Mouse (Mus musculus): Measurements from ENCODE around the gene Txlna.

Gene Txlna

GRCm38 (mm10) chr4:129640638-129641467 lies at the start of gene Txlna:
Txlna (minus strand) TSS chr4:129641065.
- in situ Hi-C loops (cut with MboI, MseI) = loop anchor here (25.0 kb wide), 1 partner anchor 721 kb away; the partner anchor contains the start of genes Snrnp40 and Zcchc17

- in situ Hi-C loops (cut with MboI, MseI) = no loop called here
Measured at GRCm38 (mm10) chr4:129684531-129684930, 43.7 kb upstream of the Txlna start.

DNA sequence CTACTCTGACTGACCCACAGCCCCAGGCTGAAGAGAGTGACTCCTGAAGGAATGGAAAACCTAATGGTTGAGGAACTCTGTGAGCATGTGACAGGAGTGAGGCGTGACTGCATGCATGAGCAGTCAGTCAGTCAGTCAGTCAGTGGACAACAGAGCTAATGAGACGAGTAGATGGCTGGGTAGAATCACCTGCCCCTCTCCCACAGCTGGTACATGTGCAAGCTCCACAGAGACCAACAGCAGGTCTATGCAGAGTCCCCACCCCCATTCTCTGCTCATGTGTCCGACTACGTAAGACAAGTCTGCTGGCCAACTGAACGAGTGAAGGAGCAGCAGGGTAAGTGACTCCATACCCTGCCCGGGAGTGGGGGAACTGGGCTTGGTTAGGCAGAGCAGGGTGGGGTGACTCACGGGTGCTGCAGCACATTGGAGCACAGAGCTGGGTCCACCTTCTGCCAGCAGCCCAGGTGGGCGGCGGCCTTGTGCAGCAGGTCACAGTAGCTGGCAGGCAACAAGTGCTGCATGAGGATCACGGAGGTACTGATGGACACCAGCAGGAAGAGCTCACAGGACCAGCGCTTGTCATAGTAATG lies 43.1 kb upstream of the Txlna start:
- in situ Hi-C loops (cut with MboI, MseI) = no loop called here

GRCm38 (mm10) chr4:129681837-129682236 lies 41.0 kb upstream of the Txlna start:
- in situ Hi-C loops (cut with MboI, MseI) = no loop called here

DNA sequence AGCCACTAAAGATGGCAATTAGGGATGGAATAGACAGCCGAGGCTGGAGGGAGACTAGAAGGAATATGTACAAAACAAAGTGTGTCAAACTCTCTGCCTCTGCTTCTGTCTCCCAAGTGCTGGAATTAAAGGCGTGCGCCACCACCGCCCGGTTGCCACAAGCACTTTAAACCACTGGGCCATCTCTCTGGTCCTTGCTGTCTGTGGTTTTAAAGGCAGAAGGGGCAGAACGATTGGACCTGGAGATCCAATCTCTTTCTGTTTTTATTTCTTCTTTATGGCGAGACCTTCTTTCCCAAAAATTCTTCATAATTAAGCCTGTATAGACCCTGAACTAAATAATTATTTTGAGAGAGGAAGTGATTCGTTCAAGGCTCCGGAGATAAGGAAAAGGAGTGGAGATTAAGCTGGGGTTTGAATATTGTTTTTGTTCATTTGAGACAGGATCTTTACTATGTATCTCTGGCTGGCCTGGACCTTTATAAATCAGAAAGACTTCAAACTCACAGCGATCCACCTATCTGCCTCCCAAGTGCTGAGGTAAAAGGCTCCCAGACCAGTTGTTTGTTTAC lies 32.1 kb upstream of the Txlna start:
- in situ Hi-C loops (cut with MboI, MseI) = loop anchor here (10.0 kb wide), 1 partner anchor 938 kb away; no protein-coding TSS in a partner anchor

DNA sequence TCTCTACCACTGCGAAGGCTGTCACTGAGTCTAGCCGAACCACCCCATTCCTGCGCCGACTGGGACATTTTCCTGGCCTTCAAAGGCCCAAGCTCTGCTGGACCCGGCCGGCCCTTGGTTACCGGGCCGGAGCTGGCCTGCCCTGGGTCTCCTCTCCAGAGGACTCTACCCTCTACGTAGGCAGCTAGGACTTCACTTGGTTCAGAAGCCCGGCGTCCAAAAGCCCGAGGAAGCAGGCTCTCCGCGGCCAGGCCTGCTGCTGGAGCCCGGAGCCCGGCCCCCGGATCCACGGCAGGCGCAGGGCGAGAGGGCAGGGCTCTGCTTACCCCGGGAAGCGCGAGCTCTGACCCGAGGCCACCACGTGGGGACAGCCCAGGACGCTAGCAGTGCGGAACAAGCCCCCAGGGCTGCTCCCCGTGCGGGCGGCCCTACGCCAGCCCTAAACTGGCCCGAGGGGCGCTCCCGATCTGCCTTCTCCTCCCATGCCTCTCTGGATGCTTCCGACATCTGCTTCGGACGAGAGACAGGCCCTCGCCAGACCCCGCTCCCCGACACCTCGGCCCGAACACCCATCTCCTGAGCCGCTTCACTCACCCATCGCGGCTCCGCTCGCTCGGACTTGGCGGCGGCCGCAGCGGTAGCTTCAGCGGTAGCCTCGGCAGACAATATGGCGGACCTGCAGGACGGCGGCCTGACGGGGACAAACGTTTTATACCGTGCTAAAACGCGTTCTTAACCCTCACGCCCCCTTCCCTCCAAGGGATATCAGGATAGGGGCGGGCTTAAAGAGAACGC lies 31.4 kb upstream of the Txlna start, which contains the start of gene Kpna6:
Kpna6 (minus strand) TSS at position 685 of the 795 bp plus-strand sequence.
- in situ Hi-C loops (cut with MboI, MseI) = loop anchor here (10.0 kb wide), 1 partner anchor 937 kb away; no protein-coding TSS in a partner anchor

DNA sequence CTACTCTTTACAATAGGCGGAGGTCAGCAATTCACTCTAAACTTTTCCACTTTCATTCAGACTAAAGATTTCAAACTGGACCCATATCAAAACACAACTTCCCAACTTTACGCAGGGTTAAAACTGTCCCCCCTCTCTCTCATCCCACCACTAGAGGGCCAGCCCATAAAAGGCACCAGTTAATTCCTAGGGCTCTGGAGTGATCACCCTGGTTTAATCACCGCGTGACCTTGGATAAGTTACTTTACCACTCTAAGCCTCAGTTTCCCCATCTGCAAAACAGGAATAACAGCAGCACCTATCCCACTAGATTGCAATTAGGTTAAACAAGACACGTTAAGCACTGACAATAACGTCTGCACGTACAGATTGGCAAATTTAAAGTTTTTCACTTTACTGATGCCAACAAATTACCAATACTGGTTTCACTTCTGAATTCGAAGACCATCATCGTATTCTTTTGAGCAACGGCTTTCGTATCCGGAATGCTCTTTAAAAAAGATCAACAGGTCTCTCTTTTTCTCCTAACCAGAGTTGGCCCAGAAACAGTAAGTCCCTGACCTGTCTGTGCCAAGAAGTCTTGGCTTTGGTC lies 30.7 kb upstream of the Txlna start:
- in situ Hi-C loops (cut with MboI, MseI) = loop anchor here (10.0 kb wide), 1 partner anchor 937 kb away; no protein-coding TSS in a partner anchor

DNA sequence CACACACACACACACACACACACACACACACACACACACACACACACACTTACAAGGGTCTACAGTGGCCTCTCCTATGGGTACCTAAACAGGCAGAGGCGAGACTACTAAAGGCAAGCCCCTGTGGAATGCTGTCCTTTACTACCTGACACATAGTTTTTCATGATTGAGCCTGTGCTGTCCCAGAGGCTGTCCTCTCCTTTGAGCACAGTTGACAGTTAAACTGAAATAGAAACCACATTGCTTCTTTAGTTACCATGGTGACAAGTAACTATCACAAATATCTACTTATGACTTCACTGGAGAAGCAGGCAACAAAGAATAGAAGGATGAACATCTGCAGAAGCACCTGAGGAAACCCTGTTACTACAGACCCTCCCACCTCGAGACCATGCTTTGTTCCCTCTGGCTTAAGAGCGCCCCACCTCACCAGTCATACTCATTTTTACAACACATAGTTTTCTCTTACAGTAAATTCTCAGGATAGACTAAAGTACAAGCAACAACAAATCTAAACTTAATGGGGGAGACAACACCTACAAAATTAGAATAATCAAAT lies 21.5 kb upstream of the Txlna start:
- in situ Hi-C loops (cut with MboI, MseI) = no loop called here

DNA sequence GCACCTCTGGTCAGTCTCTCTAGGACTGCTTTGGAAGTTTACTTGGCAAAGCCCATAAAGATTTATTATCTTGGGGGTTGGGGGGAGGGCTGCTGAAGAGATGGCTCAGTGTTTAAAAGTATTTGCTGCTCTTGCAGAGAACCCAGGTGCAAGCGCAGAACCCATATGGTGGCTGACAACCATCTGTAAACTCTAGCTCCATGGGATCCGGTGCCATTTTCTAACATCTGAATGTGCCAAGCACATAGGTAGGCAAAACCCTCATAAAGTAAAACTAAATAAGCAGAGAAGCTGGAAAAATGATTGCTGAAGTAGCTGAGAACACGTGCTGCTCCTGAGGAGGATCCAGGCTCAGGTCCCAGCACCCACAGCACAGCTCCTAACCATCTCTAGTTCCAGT lies 20.7 kb upstream of the Txlna start:
- in situ Hi-C loops (cut with MboI, MseI) = no loop called here

DNA sequence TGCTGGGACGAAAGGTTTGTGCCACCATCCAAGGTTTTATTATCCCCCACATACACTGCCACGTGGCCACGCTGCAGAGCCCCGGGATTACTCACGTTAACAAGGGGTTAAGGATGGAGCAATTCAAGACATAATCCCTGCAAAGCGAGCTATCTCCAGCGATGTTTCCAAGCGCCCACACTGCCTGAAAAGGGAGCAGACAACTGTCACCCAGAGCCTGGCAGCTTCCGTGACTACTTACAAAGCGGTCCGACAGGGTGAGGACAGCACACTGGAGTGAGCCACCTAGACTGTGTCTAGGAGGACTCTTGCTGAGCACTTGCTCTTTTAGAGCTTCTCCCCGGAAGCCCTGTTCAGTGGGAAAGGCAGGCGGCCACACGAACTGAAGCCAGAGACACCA lies 13.9 kb upstream of the Txlna start:
- in situ Hi-C loops (cut with MboI, MseI) = no loop called here

GRCm38 (mm10) chr4:129650359-129650758 lies 9.5 kb upstream of the Txlna start:
- in situ Hi-C loops (cut with MboI, MseI) = no loop called here

DNA sequence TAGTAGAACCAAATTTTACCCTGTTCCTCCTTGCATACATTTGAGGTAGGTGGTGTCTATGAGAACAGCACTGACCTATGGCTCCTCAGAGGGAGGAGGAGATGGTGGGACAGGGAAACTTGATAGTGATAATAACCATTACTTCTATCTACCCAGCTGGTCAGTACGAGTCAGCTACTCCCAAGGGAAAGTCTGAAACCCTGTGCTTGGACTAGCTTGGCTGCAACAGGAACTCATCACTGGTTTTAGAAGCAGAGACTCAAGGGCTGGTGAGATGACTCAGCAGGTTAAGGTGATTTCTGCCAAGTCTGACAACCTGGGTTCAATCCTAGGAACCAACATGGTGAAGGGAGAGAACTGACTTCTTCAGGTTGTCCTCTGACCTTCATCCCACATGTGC lies 7.8 kb upstream of the Txlna start:
- in situ Hi-C loops (cut with MboI, MseI) = loop anchor here (25.0 kb wide), 1 partner anchor 714 kb away; the partner anchor contains the start of genes Snrnp40 and Zcchc17

- in situ Hi-C loops (cut with MboI, MseI) = loop anchor here (25.0 kb wide), 1 partner anchor 717 kb away; the partner anchor contains the start of genes Snrnp40 and Zcchc17
Measured at GRCm38 (mm10) chr4:129645204-129645603, 4.3 kb upstream of the Txlna start.

DNA sequence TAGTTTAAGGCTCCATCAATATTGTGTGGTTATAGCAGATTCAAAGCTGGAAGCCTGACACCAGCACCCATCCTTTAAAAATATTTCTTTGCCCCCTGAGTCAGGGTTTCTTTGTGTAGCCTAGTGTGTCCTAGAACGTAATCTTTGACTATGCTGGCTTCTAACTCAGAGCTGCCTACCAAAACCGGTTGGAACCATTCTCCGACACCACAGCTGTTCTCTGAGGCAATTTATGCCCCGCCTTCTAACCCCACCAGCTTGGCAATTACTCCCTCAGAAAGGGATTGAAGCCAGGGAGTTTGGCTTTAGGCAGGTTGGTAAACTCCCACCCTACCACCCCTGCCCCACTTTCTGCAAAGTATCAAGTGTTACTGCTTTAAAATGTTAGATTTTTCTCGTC lies 891 bp upstream of the Txlna start:
- in situ Hi-C loops (cut with MboI, MseI) = loop anchor here (25.0 kb wide), 1 partner anchor 721 kb away; the partner anchor contains the start of genes Snrnp40 and Zcchc17

DNA sequence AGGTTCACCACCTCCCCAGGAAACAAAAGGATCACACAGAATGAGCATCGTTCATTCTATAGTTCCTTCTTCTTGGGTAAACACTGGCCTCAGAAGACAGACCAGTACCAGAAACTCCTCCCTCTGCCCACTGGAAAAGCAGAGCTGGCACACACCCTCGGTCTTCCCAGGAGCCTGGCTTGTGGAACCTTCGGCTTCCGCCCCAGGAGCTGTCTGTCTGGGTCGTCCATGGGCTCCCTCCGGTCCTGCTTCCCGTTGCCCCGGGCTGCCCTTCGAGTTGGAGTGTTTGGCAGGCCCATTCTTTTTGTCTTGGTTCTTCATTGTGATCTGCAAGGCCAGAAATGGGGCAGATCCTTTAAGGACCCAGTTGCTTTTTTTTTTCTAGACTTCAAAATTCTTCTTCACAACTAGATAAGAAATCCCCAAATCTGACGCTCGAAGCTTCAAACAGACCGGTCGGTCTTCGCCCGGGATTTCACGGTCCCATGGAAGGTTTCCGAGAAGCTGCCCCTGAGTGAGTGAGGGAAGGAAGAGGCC lies 696 bp downstream of the Txlna start:
- in situ Hi-C loops (cut with MboI, MseI) = loop anchor here (25.0 kb wide), 1 partner anchor 722 kb away; the partner anchor contains the start of genes Snrnp40 and Zcchc17

GRCm38 (mm10) chr4:129639221-129639620 lies 1.6 kb downstream of the Txlna start:
- in situ Hi-C loops (cut with MboI, MseI) = loop anchor here (25.0 kb wide), 1 partner anchor 723 kb away; the partner anchor contains the start of genes Snrnp40 and Zcchc17

DNA sequence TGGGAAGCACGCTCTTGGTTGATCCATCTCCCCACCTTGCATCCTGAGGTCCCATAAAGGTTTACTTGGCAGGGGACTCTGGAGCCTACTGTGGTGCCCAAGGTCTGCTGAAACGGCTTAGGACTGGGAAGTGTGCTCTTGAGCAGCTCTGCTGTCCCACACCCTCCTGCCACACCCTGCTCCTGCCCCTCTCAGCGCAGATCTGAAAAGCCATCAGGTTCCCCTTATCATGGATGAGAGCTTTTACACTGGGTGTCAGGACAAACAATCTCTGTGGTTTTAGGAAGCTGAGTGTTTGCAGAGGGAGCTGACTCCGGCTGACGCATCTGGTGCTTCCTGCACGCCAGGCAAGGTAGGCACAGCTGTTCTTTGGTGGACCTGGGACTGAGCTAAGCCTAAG lies 7.0 kb downstream of the Txlna start:
- in situ Hi-C loops (cut with MboI, MseI) = loop anchor here (25.0 kb wide), 1 partner anchor 728 kb away; the partner anchor contains the start of genes Snrnp40 and Zcchc17

DNA sequence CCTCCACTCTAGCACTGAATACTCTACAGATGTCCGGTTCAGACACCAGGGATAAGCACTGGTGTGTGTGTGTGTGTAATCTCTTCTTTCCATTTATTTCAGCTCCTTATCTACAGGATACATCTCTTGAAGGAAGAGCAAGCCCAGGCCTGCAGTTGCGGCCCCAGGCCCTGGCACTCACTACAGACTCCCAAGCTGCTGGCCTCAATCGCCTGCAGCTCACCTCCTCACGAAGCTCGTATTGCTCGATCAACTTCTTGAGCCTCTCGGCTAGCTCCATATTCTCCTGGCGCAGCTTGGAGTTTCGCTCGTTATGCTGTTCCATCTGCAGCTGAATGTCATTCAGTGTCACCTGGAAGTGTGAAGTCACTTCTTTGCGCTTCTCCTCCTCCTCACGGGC lies 9.0 kb downstream of the Txlna start:
- in situ Hi-C loops (cut with MboI, MseI) = loop anchor here (25.0 kb wide), 1 partner anchor 730 kb away; the partner anchor contains the start of genes Snrnp40 and Zcchc17

- in situ Hi-C loops (cut with MboI, MseI) = loop anchor here (25.0 kb wide), 1 partner anchor 731 kb away; the partner anchor contains the start of genes Snrnp40 and Zcchc17
Measured at GRCm38 (mm10) chr4:129630944-129631343, 9.9 kb downstream of the Txlna start.

- in situ Hi-C loops (cut with MboI, MseI) = loop anchor here (25.0 kb wide), 1 partner anchor 736 kb away; the partner anchor contains the start of genes Snrnp40 and Zcchc17
Measured at GRCm38 (mm10) chr4:129626035-129626434, 14.8 kb downstream of the Txlna start.
